Mouse (Mus musculus) large intestine, adult 2 months (tissue): ENCODE results near the gene Map3k14. TPM values are rescaled to one million over a fixed set of nuclear protein-coding genes. Genes with fewer than 3 reads are reported as not detected.

Experiments
- DNase-seq: peaks from one replicate; pipeline ENCODE4 v3.0.0-alpha.2; 2012; ENCODE audit warnings: low read depth, low spot score
- WGBS: fragments of 180-500 bp; shearing (Covaris S2); methylation state at CpG from one replicate; pipeline ENCODE4 v1.1.7; 2018; 5-methylcytosine and 5-hydroxymethylcytosine counted together
- polyA plus RNA-seq: library from polyadenylated mRNA; depleted of rRNA; stranded (reverse); fragments of >200 nt; gene quantifications from 2 replicates; pipeline ENCODE4 v1.2.3, GENCODE M21; 2012

Map3k14 gene
- polyA plus RNA-seq, 1 experiment = 9.8 TPM

DNA sequence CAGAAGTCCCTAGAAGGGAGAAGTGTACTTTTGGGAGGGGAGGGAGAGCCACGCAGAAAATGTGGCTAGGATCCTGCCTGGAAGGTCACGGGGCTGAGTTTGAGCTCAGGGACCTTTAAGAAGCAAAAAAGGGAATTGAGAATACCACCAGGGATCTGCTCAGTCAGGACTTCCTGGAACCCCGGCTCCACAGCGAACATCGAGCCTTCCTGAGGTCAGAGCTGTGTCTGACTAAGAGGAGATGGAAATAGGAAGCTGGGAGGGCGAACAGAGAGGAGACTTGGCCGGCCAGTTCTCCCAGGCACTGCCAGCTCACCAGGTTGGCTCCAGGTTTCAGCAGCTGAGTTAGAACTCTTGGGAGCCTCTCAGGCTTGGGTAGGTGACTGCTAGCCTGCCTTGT is 14.5 kb upstream of the Map3k14 start:
- DNase-seq = no peak
- 47% methylated on average over 7 of the region's 7 CpGs for WGBS

GRCm38 (mm10) chr11:103276450-103276849 is 9.2 kb upstream of the Map3k14 start:
- 93% methylated on average over 8 of the region's 8 CpGs for WGBS
- DNase-seq = no peak

DNA sequence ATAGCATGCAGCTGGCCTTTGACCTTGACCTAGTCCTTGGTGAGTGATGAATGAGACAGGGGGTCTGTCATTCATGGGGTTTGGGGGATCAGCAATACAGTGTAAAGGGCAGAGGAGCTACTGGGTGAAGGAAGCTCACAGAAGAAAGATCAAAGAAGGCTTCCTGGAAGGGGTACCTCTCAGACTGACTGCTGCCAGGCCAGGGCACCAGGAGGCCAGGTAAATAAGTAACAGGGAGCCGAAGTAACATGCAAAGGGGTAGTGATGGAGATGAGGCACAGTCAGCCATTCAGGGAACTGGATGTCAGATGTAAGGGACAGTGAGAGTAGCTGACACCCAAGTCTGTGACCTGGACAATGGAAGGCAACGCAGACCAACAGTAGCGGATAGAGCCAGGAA is 5.6 kb upstream of the Map3k14 start:
- DNase-seq = no peak
- WGBS = 77% methylated on average over 3 of the region's 3 CpGs

GRCm38 (mm10) chr11:103271979-103272378 is 4.7 kb upstream of the Map3k14 start:
- no peak for DNase-seq
- 63% methylated on average over 6 of the region's 6 CpGs for WGBS

DNA sequence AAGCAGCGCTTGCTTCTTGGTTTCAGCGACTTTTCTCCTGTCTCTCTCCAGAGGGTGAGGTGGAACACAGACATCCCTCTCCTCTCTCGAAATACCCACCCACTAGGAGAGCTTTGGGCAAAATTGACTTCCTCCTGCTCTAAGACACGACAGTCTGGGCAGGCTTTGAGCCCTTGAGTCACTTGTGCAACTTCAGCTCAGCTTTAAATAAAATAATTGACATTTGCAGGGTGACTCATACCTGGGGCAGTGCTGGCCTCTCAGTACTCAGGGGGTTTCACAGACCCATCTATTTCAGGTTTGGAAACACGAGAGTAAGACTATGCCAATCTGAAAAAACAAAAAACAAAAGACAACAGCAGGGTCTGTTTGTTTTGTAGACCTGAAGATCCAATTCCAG is 2.2 kb upstream of the Map3k14 start:
- DNase-seq = no peak
- WGBS = 71% methylated on average over 5 of the region's 5 CpGs

DNA sequence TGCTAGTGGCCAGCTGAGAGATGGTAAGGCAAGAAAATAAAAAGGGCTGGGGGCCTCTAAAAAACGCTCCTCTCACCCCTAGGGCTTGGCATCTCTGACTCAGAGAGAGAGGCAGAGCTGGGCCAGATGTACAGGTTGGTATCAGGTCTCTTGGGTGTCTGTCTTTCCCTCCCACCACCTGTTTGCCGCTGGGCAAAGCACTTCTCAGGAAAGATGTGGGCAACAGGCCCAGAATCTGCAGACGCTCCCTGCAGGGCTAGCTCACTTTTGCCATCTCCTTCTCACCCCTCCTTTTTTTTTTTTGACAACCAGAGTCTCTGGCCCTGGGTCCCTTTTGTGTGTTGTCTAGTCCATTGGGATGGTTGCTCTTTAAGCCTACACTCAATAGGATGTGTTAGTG is 1.6 kb upstream of the Map3k14 start:
- DNase-seq = no peak
- 73% methylated on average over 3 of the region's 3 CpGs for WGBS

- DNase-seq = no peak
- 73% methylated on average over 4 of the region's 4 CpGs for WGBS
These were observed 1.1 kb upstream of the Map3k14 start for GRCm38 (mm10) chr11:103268350-103268749.

DNA sequence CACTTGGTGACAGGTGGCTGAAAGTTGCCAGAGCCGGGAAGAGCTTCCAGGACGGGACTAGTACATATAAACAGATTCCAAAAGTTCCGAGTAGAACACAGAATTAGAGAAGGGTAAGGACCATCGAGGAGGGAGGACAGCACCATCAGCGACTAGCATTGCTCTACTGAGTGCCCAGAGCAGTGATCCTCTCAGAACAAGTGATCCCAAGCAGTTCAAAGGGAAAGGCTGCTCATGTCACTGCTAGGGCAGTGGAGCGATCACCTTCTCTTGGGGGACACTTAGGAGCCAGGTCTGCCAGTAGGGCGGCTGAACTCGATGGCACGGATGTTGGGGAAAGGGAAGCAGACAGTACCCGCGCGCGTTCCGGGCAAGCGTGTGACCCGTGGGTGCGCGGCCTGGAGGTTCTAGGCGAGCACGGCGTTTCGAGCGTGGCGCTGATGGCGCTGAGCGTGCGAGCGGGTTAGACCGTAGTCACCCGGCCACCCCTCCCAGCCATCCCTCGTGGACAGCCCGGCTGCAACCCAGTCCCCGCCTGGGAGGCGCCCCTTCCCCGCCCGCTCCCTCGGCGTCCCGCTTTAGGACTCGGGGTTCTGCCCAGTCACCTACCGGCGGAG is 435 bp downstream of the Map3k14 start:
- under 1% methylated on average over 42 of the region's 42 CpGs for WGBS
- no peak for DNase-seq

DNA sequence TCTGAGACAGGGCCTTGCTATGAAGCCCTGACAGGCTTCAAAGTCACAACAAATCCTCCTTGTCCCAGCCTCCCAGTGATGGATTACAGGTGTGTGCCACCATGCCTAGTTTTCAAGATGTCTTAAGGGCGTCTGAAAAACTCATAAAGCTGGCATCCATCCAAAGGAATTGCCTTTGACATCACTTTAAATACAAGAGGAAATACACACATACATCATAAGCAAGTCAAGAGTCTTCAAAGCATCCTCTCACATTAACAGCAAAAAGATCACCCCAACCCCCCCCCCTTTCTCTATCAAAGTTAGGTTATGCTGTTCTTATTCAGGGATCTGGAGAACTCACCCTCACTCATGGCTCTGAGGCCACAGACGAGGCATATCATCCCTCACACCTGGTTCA is 1.4 kb downstream of the Map3k14 start:
- 14% methylated on average over 2 of the region's 2 CpGs for WGBS

GRCm38 (mm10) chr11:103265211-103265610 is 2.1 kb downstream of the Map3k14 start:
- WGBS = 46% methylated on average over 7 of the region's 7 CpGs
- DNase-seq = no peak

More for the DNA sequence above, 1.4 kb downstream of the Map3k14 start:
- no peak for DNase-seq

GRCm38 (mm10) chr11:103264427-103265005 is 2.8 kb downstream of the Map3k14 start:
- 78% methylated on average over 20 of the region's 20 CpGs for WGBS
- no peak for DNase-seq

DNA sequence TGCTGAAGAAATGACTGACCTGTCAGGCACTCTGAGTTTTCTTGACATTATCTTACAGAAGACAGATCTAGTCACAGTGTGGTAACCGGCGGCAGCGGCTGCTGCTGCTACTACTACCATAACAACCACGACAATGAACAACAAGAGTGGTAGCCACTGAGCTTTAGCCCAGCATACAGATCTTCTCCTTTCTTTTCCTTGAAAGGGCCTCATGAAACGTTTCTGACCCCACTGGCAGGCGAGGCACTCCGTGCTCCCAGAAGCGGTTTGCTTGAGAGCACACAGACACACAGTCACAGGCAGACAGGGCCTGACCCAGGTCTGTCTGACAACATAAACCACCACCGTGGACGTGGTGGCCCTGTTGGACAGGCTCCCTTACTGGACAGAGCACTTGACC is 3.7 kb downstream of the Map3k14 start:
- WGBS = 67% methylated on average over 10 of the region's 10 CpGs

GRCm38 (mm10) chr11:103262412-103263267 is 4.6 kb downstream of the Map3k14 start:
- DNase-seq = no peak
- 56% methylated on average over 20 of the region's 20 CpGs for whole genome bisulfite sequencing

More for the DNA sequence above, 3.7 kb downstream of the Map3k14 start:
- DNase-seq = no peak

DNA sequence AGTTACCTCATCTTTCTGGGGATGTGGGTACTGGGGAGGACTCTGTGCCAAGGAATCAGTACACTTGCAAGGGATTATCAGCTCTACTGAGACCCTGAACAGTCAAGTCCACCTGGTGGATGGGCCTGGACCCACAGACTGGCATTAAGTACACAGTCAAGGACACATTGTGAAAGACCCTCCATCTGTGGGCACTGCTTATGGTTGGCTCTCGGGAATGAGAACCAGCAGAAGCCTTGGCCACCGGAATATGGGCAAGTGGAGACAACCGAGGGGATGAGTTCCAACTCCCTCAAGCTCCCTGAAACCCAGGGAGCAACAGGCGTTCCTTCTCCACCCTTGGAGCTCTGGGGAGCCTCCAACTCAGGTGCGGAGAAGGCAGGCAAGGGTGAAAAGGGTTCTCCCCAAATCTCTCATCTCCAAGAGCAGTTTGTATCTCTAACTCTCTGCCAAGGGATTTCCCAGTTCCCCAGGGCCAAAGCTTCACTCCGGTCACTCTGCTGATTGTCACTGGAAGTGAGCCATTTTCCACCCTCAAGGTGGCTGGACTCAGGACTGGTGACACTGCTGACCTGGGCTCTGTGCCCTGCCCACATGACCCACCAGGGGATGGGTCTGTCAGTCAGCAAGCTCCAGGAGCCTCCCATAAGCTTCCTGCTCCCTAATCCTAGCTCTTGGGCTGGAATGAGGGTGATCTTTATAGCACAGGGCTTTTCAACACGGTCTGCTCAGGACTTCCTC is 5.4 kb downstream of the Map3k14 start:
- 68% methylated on average over 7 of the region's 7 CpGs for WGBS
- DNase-seq = no peak

DNA sequence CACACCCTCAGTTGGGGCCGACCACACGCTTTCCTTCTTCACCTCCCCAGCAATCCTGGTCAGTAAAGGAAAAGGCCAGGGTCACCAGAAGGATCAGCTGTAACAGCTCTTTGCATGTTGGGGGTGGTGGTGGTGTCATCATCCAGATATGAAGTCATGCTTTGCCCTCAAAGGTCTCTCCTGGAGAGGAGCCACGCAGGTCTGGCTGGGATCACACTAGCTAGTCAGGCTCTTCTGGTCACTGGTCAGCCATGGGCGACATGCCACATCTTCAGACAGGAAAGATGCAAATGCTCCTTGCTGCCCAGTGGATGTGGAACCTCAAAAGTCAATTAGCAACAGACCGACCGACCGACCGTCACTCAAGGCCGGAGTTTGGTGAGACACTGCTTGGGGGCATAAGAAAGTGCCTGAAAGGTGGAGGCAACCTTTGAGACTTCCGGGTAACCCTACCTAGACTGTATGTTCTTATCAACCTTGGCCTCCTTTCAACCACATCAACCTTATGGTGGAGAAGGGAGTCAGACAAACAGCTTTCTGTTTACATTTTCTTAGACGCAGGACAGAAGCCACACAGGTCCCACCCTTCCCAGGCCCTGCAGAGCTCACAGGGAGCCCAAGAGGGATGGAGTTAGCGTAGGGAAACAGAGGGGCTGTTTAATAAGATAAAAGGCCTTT is 6.6 kb downstream of the Map3k14 start:
- 33% methylated on average over 12 of the region's 12 CpGs for WGBS
- no peak for DNase-seq

DNA sequence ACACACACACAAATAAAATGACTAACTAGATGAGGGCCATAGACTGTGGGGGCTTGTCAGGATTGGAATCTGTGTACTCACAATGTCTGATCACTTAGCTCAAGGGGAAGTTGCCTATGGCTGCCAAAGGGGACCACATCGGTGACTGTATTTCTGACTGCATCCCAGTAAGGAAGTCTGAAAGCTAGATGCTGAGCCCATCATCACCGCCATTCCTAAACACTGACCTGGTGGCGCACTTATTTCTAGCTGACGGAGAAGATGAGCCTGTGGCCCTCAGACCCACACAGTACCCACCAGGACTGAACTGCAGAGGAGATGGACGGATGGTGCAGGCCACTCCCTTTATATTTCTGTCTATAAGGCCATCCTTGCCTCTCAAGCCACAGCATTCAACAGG is 7.2 kb downstream of the Map3k14 start:
- DNase-seq = no peak
- WGBS = 89% methylated on average over 5 of the region's 5 CpGs

- 70% methylated on average over 4 of the region's 4 CpGs for WGBS
- DNase-seq = no peak
These were observed 9.3 kb downstream of the Map3k14 start for GRCm38 (mm10) chr11:103257938-103258481.

GRCm38 (mm10) chr11:103253605-103254004 is 13.7 kb downstream of the Map3k14 start:
- 75% methylated on average over 5 of the region's 5 CpGs for WGBS
- no peak for DNase-seq

DNA sequence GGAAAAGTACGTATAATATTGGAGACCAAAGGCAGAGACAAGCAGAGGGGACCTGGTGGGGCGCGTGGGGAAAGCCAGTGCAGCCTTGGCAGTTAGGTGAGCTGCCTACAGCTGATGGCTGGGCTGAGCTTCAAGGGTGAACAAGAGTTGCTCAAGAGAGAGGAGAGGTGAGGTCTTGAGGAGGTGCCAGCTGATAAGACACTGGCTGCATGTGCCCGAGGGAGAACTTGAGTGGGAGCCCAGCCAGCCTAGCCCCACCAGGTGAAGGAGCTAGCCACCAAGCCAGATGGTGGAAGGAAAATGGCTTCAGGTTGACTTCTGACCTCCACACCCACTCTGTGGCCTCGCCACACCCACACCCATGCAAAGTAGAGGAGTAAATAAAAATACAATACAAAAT is 14.9 kb downstream of the Map3k14 start:
- 48% methylated on average over 5 of the region's 5 CpGs for WGBS

More for the DNA sequence above, 14.9 kb downstream of the Map3k14 start:
- DNase-seq = no peak
